Comparison of ENCODE assay signal across 40 mouse cellular contexts in genomic region chr16:84477528-84477927, GRCm38 (mm10). TPM values are rescaled to one million over a fixed set of nuclear protein-coding genes. Genes with fewer than 3 reads are reported as not detected.
"Had no signal": no experiment of that assay in that cellular context is flagged by ENCODE, and none has a peak within 500 bp of the region (broad histone marks: within the 10 kb centered on the region; RNA-seq: fewer than 3 reads in every experiment).

No protein-coding gene starts in this region.

- H3K27ac ChIP-seq: left cerebral cortex, adult 2 months; limb, embryonic 10.5 days; limb, embryonic 12.5 days; limb, embryonic 13.5 days; limb, embryonic 15.5 days; liver, embryonic 12.5 days; liver, embryonic 13.5 days; liver, embryonic 14.5 days; liver, embryonic 15.5 days; lung, embryonic 15.5 days; macrophage; midbrain, embryonic 10.5 days; midbrain, embryonic 12.5 days; midbrain, embryonic 13.5 days; midbrain, embryonic 15.5 days had no signal

- DNase-seq: left cerebral cortex, postnatal 4 days; liver; liver, embryonic 13.5 days; liver, postnatal 0 days; lung, adult 18-20 months; lung, embryonic 14.5 days; lung, postnatal 10 days; lung, postnatal 14 days; lung, postnatal 36 days; lung, postnatal 4 days; midbrain, embryonic 14.5 days had no signal

- H3K36me3 ChIP-seq: limb, embryonic 10.5 days; limb, embryonic 12.5 days; limb, embryonic 13.5 days; limb, embryonic 15.5 days; liver, embryonic 12.5 days; liver, embryonic 13.5 days; liver, embryonic 15.5 days; lung, embryonic 15.5 days; midbrain, embryonic 10.5 days; midbrain, embryonic 12.5 days; midbrain, embryonic 13.5 days; midbrain, embryonic 15.5 days had no signal

- H3K4me1 ChIP-seq: limb, embryonic 10.5 days; limb, embryonic 12.5 days; limb, embryonic 13.5 days; limb, embryonic 15.5 days; liver, embryonic 12.5 days; liver, embryonic 13.5 days; liver, embryonic 15.5 days; lung, embryonic 15.5 days; megakaryocyte, embryonic 14.5 days; midbrain, embryonic 10.5 days; midbrain, embryonic 12.5 days; midbrain, embryonic 13.5 days; midbrain, embryonic 15.5 days had no signal

- H3K9ac ChIP-seq: limb, embryonic 12.5 days; limb, embryonic 13.5 days; limb, embryonic 15.5 days; liver, embryonic 12.5 days; liver, embryonic 13.5 days; liver, embryonic 14.5 days; liver, embryonic 15.5 days; liver, postnatal 0 days; lung, embryonic 14.5 days; lung, embryonic 15.5 days; midbrain, embryonic 12.5 days; midbrain, embryonic 13.5 days; midbrain, embryonic 15.5 days had no signal

- H3K27me3 ChIP-seq: limb, embryonic 12.5 days; limb, embryonic 13.5 days; limb, embryonic 15.5 days; liver, embryonic 12.5 days; liver, embryonic 13.5 days; liver, embryonic 15.5 days; lung, embryonic 15.5 days; megakaryocyte, embryonic 14.5 days; midbrain, embryonic 12.5 days; midbrain, embryonic 13.5 days; midbrain, embryonic 15.5 days had no signal

- H3K4me2 ChIP-seq: limb, embryonic 12.5 days; limb, embryonic 13.5 days; limb, embryonic 15.5 days; liver, embryonic 12.5 days; liver, embryonic 13.5 days; liver, embryonic 15.5 days; lung, embryonic 14.5 days; lung, embryonic 15.5 days; midbrain, embryonic 11.5 days; midbrain, embryonic 12.5 days; midbrain, embryonic 13.5 days; midbrain, embryonic 15.5 days had no signal

- ATAC-seq: liver, embryonic 12.5 days; liver, postnatal 0 days; lung, postnatal 0 days; midbrain, embryonic 13.5 days; midbrain, embryonic 15.5 days; midbrain, embryonic 16.5 days had no signal

- H3K9me3 ChIP-seq: limb, embryonic 10.5 days; limb, embryonic 12.5 days; limb, embryonic 13.5 days; limb, embryonic 15.5 days; liver, embryonic 12.5 days; liver, embryonic 13.5 days; liver, embryonic 15.5 days; lung, embryonic 15.5 days; megakaryocyte, embryonic 14.5 days; midbrain, embryonic 10.5 days; midbrain, embryonic 12.5 days; midbrain, embryonic 13.5 days; midbrain, embryonic 15.5 days had no signal

- H3K4me3 ChIP-seq: left cerebral cortex, adult 2 months; limb, embryonic 10.5 days; limb, embryonic 12.5 days; limb, embryonic 13.5 days; limb, embryonic 15.5 days; liver, embryonic 12.5 days; liver, embryonic 13.5 days; liver, embryonic 15.5 days; lung, embryonic 15.5 days; megakaryocyte, embryonic 14.5 days; midbrain, embryonic 10.5 days; midbrain, embryonic 12.5 days; midbrain, embryonic 13.5 days; midbrain, embryonic 15.5 days; myocyte had no signal

RNA-seq across cellular contexts. Expression of gene A730009L09Rik, which starts 37.4 kb away (rescaled TPM):
- total RNA-seq: left cerebral cortex, postnatal 4 days; liver, adult 2 months; megakaryocyte progenitor cell, adult 5-6 weeks; megakaryocyte, adult 5-6 weeks; megakaryocyte-erythroid progenitor cell, adult 5-6 weeks; monocyte, adult 5-6 weeks had no signal
- polyA plus RNA-seq: limb, embryonic 10.5 days; limb, embryonic 11.5 days; limb, embryonic 12.5 days; limb, embryonic 13.5 days; limb, embryonic 14.5 days; limb, embryonic 15.5 days; liver, adult 2 months; liver, embryonic 12.5 days; liver, embryonic 13.5 days; liver, embryonic 14.5 days; liver, embryonic 15.5 days; liver, embryonic 16.5 days; liver, postnatal 0 days; lung, embryonic 14.5 days; lung, embryonic 15.5 days; lung, embryonic 16.5 days; lung, postnatal 0 days; macrophage; midbrain, embryonic 10.5 days; midbrain, embryonic 11.5 days; midbrain, embryonic 12.5 days; midbrain, embryonic 14.5 days; myocyte; neural tube, embryonic 11.5 days had no signal
